ENCODE assay signal across 12 mouse cellular contexts in the genomic region with DNA sequence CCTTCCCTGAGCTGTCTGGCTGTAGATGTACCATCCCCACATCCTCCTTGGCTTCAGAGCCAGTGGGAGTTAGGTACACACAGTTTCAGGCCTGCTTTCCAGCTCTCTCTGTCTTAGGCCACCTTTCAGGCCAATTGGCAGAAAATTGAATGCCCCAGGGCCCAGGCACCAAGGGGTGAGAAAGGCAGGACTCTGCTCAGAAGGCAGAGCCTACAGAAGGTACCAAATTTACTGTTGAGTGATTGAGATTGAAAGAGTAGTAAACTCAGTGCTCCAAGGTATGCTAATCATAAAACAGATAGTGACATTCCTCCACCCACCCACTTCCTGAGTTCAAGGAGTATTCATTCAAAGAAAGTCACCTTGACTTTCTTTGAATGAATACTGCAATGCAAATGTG. TPM values are rescaled to one million over a fixed set of nuclear protein-coding genes. Genes with fewer than 3 reads are reported as not detected.
"Had no signal": no experiment of that assay in that cellular context is flagged by ENCODE, and none has a peak within 500 bp of the region (broad histone marks: within the 10 kb centered on the region; RNA-seq: fewer than 3 reads in every experiment).

No protein-coding gene starts in this region.

- H3K4me2 ChIP-seq: limb, embryonic 12.5 days; neural tube, embryonic 15.5 days had no signal

- H3K4me3 ChIP-seq: limb, embryonic 12.5 days; myocyte; neural tube, embryonic 15.5 days had no signal

- H3K27ac ChIP-seq: kidney, postnatal 0 days; limb, embryonic 12.5 days; neural tube, embryonic 15.5 days had no signal

- H3K27me3 ChIP-seq: limb, embryonic 12.5 days; neural tube, embryonic 15.5 days had no signal

- DNase-seq: kidney, adult 11 months; kidney, adult 9 months; kidney, postnatal 36 days; midbrain, embryonic 14.5 days; right cerebral cortex, adult 18-20 months; right cerebral cortex, postnatal 25 days; thymus, postnatal 36 days had no signal

- H3K36me3 ChIP-seq: limb, embryonic 12.5 days; neural tube, embryonic 15.5 days had no signal

- H3K9ac ChIP-seq: limb, embryonic 12.5 days; neural tube, embryonic 15.5 days had no signal

- H3K9me3 ChIP-seq: limb, embryonic 12.5 days; neural tube, embryonic 15.5 days had no signal

RNA-seq across cellular contexts. Expression of a gene that starts 13.1 kb away (rescaled TPM):
- polyA plus RNA-seq: liver, adult 2 months; midbrain, embryonic 14.5 days; neural tube, embryonic 15.5 days had no signal
